Mouse (Mus musculus) stomach, embryonic 14.5 days (tissue): ENCODE measurements at regions not wholly inside any gene's neighbourhood (a gene's known extent, or its start where the extent isn't known, plus 50 kb on each side); places are given as distances from the start of the nearest gene placed in this dataset.

Experiments
- ATAC-seq: fragments of 200-750 bp; cut with Nextera tagmentation; 2 replicates; pipeline ENCODE4 v1.8.0; 2017; ENCODE audit warnings: low read depth, moderate TSS enrichment; ENCODE audit not compliant: insufficient number of reproducible peaks, insufficient read depth, low FRiP score
- H3K27ac ChIP-seq: fragments of 300-500 bp; sonication (generic); 2 replicates; pipeline ENCODE4 v1.5.1; 2014; ENCODE audit warnings: mild to moderate bottlenecking, low read length, moderate library complexity, mixed read lengths
- H3K27me3 ChIP-seq: fragments of 300-500 bp; sonication (generic); 2 replicates; pipeline ENCODE4 v1.6.1; 2014; ENCODE audit warnings: low read length, control low read depth, mixed read lengths; ENCODE audit not compliant: control insufficient read depth, insufficient read depth
- H3K36me3 ChIP-seq: fragments of 300-500 bp; sonication (generic); 2 replicates; pipeline ENCODE4 v1.6.1; 2014; ENCODE audit warnings: mild to moderate bottlenecking, control low read depth, low read length, moderate library complexity, mixed read lengths; ENCODE audit not compliant: control insufficient read depth, insufficient read depth
- H3K4me1 ChIP-seq: fragments of 300-500 bp; sonication (generic); 2 replicates; pipeline ENCODE4 v1.6.1; 2014; ENCODE audit warnings: low read length, control low read depth, mixed read lengths; ENCODE audit not compliant: control insufficient read depth, insufficient read depth
- H3K4me2 ChIP-seq: fragments of 300-500 bp; sonication (generic); replicated peaks from 2 replicates; pipeline ENCODE4 v1.6.1; 2014; ENCODE audit warnings: low read depth, low read length, control low read depth
- H3K4me3 ChIP-seq: fragments of 300-500 bp; sonication (generic); 2 replicates; pipeline ENCODE4 v1.5.1; 2014; ENCODE audit warnings: low read depth, low read length, control low read depth
- H3K9ac ChIP-seq: fragments of 300-500 bp; sonication (generic); replicated peaks from 2 replicates; pipeline ENCODE4 v1.6.1; 2014; ENCODE audit warnings: low read depth, mild to moderate bottlenecking, control low read depth, low read length, moderate library complexity, mixed read lengths
- H3K9me3 ChIP-seq: fragments of 300-500 bp; sonication (generic); 2 replicates; pipeline ENCODE4 v1.6.1; 2016; ENCODE audit warnings: low read depth, low read length, control low read depth; ENCODE audit not compliant: control insufficient read depth
- WGBS: fragments of 180-500 bp; shearing (Covaris S2); extraction: QIAGEN DNeasy Blood & Tissue Kit; methylation state at CpG from one replicate; pipeline ENCODE4 v1.1.7; 2014; 5-methylcytosine and 5-hydroxymethylcytosine counted together

DNA sequence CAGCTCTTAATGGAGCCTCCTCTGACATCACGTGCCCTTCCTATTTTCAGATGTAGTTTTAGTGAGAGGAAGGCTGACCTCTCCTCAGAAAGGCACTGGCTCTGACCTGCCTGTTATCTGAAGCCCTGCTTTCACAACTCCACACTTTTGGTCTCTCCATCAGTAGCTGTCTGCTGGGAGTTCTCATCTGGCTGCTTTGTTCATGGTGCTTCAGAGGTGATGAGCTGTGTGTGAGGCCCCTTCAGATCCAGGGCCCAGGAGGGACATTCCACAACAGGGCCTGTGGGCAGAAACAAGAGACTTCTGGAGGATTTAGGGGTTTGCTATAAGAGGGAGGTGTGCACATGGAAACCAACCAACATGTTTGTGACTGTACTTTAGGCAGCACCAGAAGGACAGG, 50.8 kb upstream of the Fhl2 start:
- WGBS = 88% methylated on average over 1 of the region's 1 CpGs
- H3K4me2 ChIP-seq = no peak overlapping the region
- no peak overlapping the region for H3K9ac ChIP-seq
- H3K4me1 ChIP-seq = no peaks in the 10 kb centered on the region
- H3K9me3 ChIP-seq = no peaks in the 10 kb centered on the region
- no peak overlapping the region for H3K4me3 ChIP-seq
- no peaks in the 10 kb centered on the region for H3K36me3 ChIP-seq
- ATAC-seq = no peak
- H3K27ac ChIP-seq = no peak overlapping the region
- no peaks in the 10 kb centered on the region for H3K27me3 ChIP-seq

DNA sequence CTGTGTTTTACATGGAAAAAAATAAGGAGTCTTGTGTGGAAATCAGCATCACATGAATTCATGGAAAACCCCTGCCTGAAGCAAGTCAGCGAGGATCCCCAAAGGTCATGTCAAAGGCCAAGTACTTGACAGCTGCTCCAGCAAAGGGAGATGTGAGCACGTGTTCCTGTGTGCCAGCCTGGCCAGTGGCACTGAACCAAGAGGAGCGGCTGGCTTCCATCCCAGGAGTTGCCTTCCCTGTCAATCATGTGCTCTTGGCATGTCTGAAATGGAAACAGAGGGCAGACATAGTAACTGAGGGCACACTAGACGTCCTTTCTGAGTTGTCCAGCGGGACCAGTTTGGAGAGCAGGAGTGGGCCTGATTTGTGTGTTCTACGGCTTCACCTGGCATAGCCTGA, 53.5 kb upstream of the Fhl2 start:
- no peak for ATAC-seq
- Histone ChIP-seq H3K4me2 (no peak overlapping the region), H3K9me3 (no peaks in the 10 kb centered on the region), H3K27me3 (no peaks in the 10 kb centered on the region), H3K36me3 (no peaks in the 10 kb centered on the region), H3K27ac (no peak overlapping the region), H3K9ac (no peak overlapping the region), H3K4me1 (no peaks in the 10 kb centered on the region), H3K4me3 (no peak overlapping the region)
- WGBS = 74% methylated on average over 6 of the region's 6 CpGs

DNA sequence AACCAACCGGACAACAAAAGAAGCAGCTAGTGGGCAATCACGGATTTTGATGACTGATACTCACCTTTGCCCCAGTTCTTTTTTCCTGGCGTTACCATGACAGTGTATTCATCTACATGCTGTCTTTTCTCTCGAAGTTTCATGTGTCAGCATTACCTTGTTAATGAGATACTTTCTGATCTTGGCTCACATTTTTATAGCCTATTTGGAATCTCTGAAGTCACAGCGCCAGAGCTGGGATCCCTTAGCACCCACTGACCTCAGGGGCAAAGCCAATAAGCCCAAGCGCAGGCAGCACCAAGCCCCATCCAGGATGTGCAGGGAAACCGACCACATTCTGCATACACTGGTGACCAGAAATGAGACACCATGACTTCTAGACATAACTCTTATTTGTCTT, 54.6 kb upstream of the Fhl2 start:
- ATAC-seq = no peak
- H3K4me2 ChIP-seq = no peak overlapping the region
- 70% methylated on average over 7 of the region's 7 CpGs for WGBS
- no peak overlapping the region for H3K4me3 ChIP-seq
- H3K4me1 ChIP-seq = no peaks in the 10 kb centered on the region
- no peak overlapping the region for H3K9ac ChIP-seq
- H3K27ac ChIP-seq = no peak overlapping the region
- H3K36me3 ChIP-seq = no peaks in the 10 kb centered on the region
- H3K9me3 ChIP-seq = no peaks in the 10 kb centered on the region
- H3K27me3 ChIP-seq = no peaks in the 10 kb centered on the region

DNA sequence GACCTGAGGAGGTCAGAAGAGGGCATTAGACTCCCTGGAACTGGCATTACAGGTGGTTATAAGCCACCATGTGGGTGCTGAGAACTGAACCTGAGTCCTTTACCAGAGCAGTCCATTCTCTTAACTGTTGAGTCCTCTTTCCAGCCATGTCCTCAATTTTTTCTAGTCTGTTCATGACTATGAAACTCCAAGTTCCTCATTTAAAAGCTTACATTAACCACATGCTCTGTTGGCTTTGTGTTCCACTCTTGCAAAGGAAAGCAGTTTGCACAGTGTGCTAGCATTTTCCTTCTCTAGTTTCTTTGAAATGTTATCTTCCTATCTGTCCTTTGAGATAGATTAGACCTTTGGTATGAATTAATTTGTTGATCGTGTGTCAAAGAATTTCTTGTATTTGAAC, 57.3 kb upstream of the Fhl2 start:
- no peaks in the 10 kb centered on the region for H3K4me1 ChIP-seq
- WGBS = 86% methylated on average over 1 of the region's 1 CpGs
- H3K4me3 ChIP-seq = no peak overlapping the region
- no peaks in the 10 kb centered on the region for H3K9me3 ChIP-seq
- no peaks in the 10 kb centered on the region for H3K27me3 ChIP-seq
- no peaks in the 10 kb centered on the region for H3K36me3 ChIP-seq
- H3K4me2 ChIP-seq = no peak overlapping the region
- no peak overlapping the region for H3K27ac ChIP-seq
- H3K9ac ChIP-seq = no peak overlapping the region
- no peak for ATAC-seq

DNA sequence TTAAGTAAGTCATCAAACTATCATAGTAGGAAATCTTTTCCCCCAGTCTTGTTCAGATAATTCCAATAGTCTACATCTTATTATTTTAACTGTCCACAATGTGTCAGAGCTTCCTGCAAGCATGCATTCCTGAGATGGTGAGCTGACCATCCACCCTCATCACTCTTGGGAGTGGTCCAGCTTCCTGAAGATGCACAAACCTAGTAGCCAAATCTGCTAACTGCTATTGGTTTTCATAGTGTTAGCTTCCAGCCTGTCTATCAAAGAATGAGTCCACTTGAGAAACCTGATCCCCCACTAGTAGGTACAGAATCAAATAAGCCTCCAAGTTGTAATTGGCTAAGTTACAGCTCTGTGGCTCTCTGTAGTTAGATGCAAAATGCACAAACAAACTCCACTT, 59.3 kb upstream of the Fhl2 start:
- Histone ChIP-seq H3K4me3 (no peak overlapping the region), H3K4me1 (no peaks in the 10 kb centered on the region), H3K9ac (no peak overlapping the region), H3K36me3 (no peaks in the 10 kb centered on the region), H3K4me2 (no peak overlapping the region), H3K27ac (no peak overlapping the region), H3K27me3 (no peaks in the 10 kb centered on the region), H3K9me3 (no peaks in the 10 kb centered on the region)
- ATAC-seq = no peak

DNA sequence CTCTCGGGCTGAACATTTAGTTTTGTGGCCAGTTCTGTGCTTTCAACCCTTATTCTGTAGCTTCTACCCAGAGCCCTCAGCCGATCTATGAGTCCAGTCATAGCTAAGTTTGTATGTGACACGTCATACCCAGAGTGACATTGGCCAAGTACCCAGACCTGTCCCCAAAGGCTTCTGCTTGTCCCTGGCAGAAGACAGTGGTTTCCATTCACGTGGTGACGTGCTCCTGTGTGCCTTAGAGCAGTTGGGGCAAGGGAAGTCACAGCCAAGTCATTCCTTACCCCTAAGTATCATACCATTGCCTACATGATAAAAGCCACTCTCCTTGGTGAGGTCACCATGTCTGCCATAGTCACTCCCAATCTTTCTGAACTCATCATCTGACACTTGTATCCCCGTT, 61.1 kb upstream of the Fhl2 start:
- H3K27me3 ChIP-seq = no peaks in the 10 kb centered on the region
- H3K4me3 ChIP-seq = no peak overlapping the region
- H3K36me3 ChIP-seq = no peaks in the 10 kb centered on the region
- no peak for ATAC-seq
- H3K27ac ChIP-seq = no peak overlapping the region
- no peak overlapping the region for H3K9ac ChIP-seq
- no peaks in the 10 kb centered on the region for H3K9me3 ChIP-seq
- no peak overlapping the region for H3K4me2 ChIP-seq
- 80% methylated on average over 6 of the region's 6 CpGs for WGBS
- no peaks in the 10 kb centered on the region for H3K4me1 ChIP-seq

DNA sequence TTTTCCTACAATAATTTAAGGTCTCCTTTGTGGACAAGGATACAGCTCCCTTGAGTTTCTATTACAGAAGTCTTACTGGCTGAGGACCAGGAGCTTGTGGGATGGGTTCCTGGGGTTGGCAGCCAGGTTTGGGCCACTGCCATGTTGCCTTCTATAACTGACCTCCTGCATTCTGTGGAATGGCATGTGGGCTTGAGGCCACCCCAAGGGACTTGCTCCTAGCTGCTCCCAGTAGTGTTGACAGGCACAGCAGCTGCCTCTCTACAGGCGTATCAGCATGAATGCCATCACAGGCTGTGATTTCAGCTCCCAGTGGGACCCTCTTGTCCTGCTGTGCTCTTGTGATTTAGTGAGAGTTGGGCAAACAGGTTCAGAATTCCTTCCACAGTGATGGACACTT, 63.1 kb upstream of the Fhl2 start:
- Histone ChIP-seq H3K36me3 (no peaks in the 10 kb centered on the region), H3K27ac (no peak overlapping the region), H3K9me3 (no peaks in the 10 kb centered on the region), H3K4me2 (no peak overlapping the region), H3K4me1 (no peaks in the 10 kb centered on the region), H3K9ac (no peak overlapping the region), H3K4me3 (no peak overlapping the region), H3K27me3 (no peaks in the 10 kb centered on the region)
- no peak for ATAC-seq
- whole genome bisulfite sequencing = 87% methylated on average over 1 of the region's 1 CpGs

DNA sequence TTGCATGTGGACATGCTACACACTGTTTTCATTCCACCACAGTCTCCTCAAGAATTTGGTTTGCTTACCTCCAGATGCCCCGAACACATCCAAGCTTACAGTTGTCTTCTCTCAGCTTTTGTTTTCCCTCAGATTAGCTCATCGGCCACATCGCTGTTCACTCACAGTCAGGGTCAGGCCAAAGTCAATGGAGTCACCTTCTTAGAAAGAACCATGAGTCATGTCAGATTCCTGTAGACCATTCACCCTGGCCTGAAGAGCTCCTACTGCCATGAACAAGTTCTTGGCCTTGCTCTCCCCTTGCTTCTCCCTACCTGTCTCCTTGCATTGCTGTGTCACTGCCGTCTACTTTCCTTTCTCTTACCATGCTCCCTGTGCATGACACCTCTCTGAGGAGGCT, 63.7 kb upstream of the Fhl2 start:
- H3K9me3 ChIP-seq = no peaks in the 10 kb centered on the region
- 91% methylated on average over 4 of the region's 4 CpGs for WGBS
- H3K36me3 ChIP-seq = no peaks in the 10 kb centered on the region
- no peaks in the 10 kb centered on the region for H3K4me1 ChIP-seq
- ATAC-seq = no peak
- no peak overlapping the region for H3K27ac ChIP-seq
- H3K4me2 ChIP-seq = no peak overlapping the region
- no peak overlapping the region for H3K9ac ChIP-seq
- H3K4me3 ChIP-seq = no peak overlapping the region
- H3K27me3 ChIP-seq = no peaks in the 10 kb centered on the region

DNA sequence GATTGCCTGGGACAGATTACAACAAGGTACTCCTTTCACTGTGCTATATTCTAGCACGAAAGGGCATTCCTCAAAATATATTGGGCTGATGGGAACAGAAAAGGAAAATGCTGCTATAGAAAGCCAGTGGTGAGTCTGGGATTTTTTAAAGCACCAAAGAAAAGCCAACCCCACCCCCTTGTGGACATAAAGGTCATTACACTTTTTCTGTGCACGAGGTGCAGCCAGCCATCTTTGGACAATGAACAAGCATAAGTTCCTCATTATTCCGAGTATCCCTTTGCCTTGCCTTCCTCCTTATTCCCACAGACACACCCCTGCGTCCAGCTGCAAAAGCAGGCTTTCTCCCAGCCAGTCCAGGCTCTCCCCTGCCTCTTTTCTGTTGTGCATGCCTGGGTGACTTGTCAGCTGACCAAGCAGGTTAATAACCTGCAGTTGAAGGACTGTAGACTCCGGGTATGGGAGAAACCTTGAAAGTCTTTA, 67.7 kb upstream of the Fhl2 start:
- WGBS = 17% methylated on average over 5 of the region's 5 CpGs
- ATAC-seq = peak; percentile 30; the same call in 1 of the 2 replicates

More for the DNA sequence above, 67.7 kb upstream of the Fhl2 start:
- no peaks in the 10 kb centered on the region for H3K9me3 ChIP-seq
- H3K9ac ChIP-seq = no peak overlapping the region
- no peak overlapping the region for H3K4me2 ChIP-seq
- no peak overlapping the region for H3K4me3 ChIP-seq
- H3K27me3 ChIP-seq = no peaks in the 10 kb centered on the region
- H3K4me1 ChIP-seq = no peaks in the 10 kb centered on the region
- H3K36me3 ChIP-seq = no peaks in the 10 kb centered on the region
- H3K27ac ChIP-seq = no peak overlapping the region
